Mouse (Mus musculus) heart, adult 2 months (tissue): ENCODE data around the gene Plekhh1.

ENCODE experiments used
- CTCF ChIP-seq: fragments of 200-600 bp; IDR thresholded peaks from 2 replicates; pipeline ENCODE4 v1.8.1; 2022; ENCODE audit warnings: antibody characterized with exemption, mild to moderate bottlenecking, moderate library complexity
- EP300 ChIP-seq: fragments of 200-500 bp; IDR thresholded peaks from 2 replicates; pipeline ENCODE4 v1.6.1; 2011; ENCODE audit warnings: low read depth, low read length, control low read depth; ENCODE audit not compliant: insufficient read depth
- POLR2A ChIP-seq: fragments of 200-500 bp; IDR thresholded peaks from 2 replicates; pipeline ENCODE4 v1.6.1; 2011; ENCODE audit warnings: mild to moderate bottlenecking, low read depth, low read length, control low read depth; ENCODE audit not compliant: insufficient read depth

DNA sequence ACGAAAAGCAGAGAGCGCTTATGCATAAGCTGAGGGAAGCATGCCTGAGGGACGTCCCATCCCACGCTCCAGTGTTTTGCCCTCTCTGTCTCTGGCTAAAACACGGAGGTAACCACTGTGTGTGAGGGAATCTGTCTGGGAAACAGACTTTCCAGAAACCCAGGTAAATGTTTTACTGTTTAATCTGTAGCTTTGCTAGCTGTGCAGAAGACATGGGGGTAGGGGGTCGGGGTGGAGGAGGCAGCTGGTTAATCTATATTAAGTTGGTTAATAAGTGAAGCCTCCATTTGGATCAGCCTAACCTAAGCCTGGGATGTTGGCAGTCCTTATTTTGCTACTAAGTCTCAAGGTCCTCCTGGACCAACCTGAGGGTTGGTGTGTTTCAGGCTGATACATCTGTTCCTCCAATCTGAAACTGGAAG is 40.2 kb downstream of the Plekhh1 start:
- TF ChIP-seq CTCF (no peak), POLR2A (no peak), EP300 (no peak)
